Mouse (Mus musculus) adrenal gland, postnatal 4 days (tissue): Measurements from ENCODE around the gene Wdr20. TPM values are rescaled to one million over a fixed set of nuclear protein-coding genes. Genes with fewer than 3 reads are reported as not detected.
A peak's percentile ranks its signal among the peaks of the same experiment; 100 is the strongest.

ENCODE experiments used
- DNase-seq, 2 experiments: peaks; one replicate each; pipeline ENCODE4 v3.0.0; 2021 to 2022; ENCODE audit warnings: low spot score in 2 of 2, mixed read lengths in 2 of 2
- total RNA-seq, 2 experiments: library from RNA; stranded (reverse); gene quantifications; 2 replicates each; pipeline ENCODE4 v1.2.3; 2021

The Wdr20 gene
- total RNA-seq, 2 experiments from 2014 or later = 47.6 to 47.8 TPM

DNA sequence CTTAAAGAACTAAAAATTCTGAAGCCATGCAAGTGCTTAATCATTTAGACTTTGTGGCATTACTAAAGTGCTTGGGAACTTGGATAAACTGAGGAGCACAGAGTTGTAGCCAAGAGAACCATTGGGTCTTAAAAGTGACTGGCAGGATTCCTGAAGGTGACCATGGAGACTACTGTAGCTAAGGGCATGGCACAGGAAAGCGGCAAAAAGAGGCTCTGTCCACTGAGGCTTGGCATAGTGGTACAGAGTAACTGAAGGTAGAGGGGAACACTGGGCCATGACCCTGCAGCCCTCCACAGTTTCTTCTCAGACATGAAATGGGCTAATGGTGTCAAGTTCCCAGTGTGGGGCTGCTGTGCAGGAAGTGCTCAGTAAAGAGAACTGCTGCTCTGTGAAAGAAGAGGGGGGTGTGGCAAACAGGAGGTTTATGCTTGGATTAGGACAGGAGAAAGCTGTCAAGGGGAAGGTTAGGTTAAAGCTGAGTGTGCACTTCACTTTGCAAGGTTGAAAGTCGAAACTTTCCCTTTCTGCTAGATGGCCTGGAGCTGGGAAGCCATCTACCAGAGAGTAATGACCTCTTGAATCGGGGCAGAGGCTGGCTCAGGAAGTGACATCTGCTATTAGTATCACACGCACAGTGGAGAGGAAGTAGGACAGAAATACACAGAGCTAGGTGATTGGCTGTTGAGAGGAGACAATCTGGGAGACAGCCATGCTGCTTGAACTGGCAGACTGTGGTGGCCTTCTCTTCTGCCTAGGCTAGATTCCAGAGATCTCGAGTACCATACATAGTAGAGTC, 38.1 kb downstream of the Wdr20 start:
- no peak for DNase-seq

DNA sequence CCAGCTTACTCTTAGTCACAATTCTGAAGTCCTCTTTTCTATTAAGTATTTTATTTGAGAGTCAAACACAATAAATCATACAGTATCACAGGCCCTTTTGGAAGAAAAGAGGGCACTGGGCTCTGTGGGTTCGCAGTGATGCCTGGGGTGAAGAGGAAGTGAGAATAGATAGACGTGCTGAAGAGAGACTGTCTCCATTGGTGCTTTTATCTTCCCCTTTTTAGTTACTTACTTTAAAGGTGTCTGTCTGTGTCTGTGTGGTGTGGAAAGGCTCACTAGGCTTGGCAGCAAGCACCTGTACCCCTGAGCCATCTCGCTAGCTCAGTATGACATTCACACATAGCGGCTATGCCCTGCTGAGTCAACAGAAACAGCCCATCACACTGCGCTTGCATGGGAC, 40.1 kb downstream of the Wdr20 start:
- DNase-seq = no peak

DNA sequence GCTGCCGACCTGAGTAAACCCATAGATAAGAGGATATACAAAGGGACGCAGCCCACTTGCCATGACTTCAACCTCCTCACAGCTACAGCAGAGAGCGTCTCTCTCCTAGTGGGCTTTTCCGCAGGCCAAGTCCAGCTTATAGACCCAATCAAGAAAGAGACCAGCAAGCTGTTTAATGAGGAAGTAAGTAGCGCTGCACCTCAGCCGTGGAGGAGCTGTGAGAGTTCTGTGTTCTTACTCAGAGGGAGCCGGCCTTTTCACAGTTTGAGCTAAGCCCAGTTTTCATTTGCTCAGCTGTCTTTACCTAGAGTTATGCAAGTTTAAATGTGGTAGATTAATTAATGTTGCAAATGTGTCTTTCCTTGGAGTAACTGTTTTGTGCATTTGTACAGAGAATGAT, 41.6 kb downstream of the Wdr20 start:
- DNase-seq = no peak

DNA sequence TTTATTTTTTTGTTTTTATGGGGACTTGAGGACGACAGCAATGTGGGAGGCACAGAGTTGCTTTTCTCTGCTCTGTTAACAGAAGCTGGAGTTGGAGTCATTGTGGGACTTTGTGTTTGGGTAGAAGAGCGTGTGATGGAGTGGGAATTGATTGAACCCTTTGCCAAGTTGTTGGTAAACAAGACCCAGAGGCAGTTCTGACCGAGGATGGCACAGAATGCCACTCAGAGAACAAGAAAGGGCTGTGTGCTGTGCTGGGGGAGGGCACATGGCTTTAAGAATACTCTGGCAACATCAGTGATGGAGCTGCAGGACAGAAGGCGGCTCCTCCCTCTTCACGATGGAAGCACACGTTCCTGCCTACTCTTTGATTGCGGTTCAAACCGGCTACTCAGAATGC, 43.4 kb downstream of the Wdr20 start:
- DNase-seq = no peak

DNA sequence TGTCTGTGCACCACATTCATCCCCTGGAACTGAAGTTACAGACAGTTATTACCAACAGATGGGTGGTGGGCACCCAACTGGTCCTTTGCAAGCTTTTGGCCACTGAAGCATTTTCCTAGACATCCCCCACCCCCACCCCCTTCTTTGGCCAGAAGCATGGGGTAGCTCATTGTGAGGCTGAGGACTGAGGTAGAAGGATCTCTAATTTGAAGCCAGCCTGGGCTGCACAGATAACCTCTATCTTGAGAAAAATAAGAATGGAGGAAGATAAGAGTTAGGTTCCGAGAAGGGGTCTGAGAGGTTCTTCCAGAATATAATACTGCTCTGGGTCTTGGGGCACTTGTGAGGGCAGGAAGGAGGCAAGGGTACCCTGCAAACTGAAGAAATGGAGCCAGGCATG, 44.5 kb downstream of the Wdr20 start:
- no peak for DNase-seq

DNA sequence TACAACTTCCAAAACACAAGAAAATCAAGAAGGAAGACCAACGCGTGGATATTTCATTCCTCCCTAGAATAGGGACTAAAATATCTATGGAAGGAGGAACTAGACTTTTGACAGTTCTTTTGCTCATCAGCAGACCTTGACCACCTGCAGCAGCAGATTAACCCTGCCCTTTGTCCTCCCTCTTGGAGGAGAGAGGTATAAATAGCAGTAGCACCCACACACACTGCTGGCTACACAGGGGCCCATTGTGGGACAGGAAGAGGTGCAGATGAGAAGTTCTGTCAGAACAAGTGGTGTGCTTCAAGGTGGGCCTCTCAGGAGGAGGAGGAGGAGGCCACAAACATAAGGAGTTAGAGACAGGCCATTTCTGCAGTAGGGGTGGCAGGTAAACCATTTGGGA, 46.5 kb downstream of the Wdr20 start:
- DNase-seq = no peak

DNA sequence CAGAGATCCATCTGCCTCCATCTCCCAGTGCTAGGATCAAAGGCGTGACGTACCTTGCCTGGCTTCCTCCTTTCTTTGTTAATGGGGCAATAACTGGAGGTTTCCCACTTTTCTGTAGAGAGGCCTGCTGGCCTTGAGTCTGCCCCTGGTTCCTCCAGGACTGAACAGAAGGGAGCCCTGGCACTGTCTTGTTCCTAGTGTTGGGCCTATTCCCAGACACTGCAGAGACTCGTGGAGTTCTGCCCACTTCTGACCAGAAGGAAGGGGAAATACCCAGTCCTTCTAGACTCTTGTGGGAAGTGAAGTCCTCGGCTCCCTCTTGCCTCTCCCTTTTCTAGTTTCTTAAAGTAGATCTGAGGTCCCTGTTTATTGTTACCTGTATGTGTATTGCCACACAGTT, 48.5 kb downstream of the Wdr20 start:
- no peak for DNase-seq

DNA sequence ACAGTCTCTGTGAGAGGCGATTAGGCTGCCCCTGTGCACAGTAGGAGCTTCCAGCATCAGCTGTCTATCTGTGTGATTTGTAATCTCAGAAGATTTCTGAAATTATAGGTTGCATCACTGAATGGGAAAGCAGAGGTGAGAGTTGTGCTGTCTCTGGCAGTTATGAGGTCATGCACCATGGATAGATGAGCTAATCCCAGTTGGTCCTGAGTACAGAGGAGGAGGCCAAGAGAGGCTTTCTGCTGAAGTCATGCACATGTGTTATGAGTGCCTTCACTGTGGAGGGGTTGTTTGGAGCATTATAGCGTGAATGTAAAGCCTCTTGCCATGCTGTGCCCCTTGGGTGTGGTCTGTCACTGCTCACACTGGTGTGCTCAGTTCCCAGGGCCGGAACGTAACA, 52.8 kb downstream of the Wdr20 start:
- no peak for DNase-seq

DNA sequence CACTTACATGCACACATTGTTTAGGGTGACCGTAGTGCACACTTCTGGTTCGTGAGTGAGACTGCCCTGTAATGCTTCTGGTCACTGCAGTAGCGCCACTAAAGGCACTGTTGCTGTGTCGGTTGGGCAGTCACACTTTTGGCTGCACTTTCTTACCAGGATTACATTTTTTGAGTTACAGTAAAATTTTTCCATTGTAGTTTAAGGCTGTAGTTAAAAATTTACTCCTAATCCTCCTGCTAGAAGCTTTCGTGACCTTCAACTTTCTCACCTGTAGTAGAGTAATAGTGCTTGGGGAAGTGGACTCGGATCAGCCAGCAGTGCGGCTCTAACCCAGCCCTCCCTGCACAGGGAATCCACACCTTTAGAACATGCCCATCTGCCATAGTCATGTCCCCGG, 53.3 kb downstream of the Wdr20 start:
- DNase-seq = no peak

DNA sequence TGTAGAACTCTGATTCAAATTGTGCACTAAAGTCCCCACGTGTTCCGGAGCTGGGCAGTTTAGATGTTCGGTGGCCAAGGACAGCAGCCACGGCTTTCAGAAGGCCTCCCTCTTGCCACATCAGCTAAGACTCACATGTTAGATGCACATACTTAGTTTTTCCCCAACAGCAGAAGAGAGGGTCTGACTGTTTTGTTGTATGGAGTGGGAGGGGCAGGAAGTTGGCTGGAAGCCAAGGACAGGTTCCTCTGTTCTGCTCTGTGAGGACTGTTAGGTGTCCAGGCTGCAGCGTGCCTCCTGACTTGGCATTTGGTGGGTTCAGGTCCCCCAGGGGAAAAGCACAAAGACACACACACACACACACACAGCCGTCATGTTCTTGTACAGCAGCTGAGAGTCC, 57.3 kb downstream of the Wdr20 start:
- DNase-seq = no peak

DNA sequence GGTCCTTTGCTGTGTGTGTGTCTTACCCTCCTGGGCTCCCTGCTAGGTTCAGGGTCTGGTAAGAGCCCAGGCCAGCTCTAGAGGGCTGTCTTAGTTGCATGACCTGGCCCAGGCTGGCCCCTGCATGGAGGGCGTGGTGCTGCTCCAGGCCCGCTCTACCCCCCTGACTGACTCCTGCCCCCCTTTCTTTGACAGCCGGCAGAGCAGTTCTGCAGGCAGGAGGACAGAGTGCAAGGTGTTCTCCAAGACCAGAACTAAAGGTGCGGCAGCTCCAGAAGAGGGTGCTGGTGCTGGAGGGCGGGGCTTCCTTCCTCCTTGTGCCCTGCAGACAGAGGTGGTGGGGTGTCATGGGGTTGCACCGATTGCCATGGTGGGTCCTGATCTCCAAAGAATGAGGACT, 59.0 kb downstream of the Wdr20 start:
- DNase-seq = no peak

DNA sequence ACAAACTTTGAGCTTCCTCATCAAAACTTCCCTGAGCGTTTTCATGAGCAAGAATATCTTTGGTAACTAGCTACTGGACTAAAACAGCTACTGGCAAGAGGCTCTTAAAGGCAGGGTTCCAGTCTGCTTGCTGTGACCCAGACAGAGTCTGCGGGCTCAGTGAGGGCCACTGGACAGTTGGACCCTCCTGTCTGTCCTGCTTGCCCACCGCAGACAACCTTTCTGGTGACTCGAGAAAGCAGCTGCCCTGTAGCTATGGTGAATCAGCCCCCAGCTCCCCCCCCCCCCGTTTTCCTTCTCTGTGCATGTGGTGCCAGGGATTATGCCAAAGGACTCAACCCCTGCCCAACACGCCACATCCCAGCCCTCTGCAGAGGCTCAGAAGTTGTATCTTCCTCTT, 59.5 kb downstream of the Wdr20 start:
- DNase-seq = no peak

DNA sequence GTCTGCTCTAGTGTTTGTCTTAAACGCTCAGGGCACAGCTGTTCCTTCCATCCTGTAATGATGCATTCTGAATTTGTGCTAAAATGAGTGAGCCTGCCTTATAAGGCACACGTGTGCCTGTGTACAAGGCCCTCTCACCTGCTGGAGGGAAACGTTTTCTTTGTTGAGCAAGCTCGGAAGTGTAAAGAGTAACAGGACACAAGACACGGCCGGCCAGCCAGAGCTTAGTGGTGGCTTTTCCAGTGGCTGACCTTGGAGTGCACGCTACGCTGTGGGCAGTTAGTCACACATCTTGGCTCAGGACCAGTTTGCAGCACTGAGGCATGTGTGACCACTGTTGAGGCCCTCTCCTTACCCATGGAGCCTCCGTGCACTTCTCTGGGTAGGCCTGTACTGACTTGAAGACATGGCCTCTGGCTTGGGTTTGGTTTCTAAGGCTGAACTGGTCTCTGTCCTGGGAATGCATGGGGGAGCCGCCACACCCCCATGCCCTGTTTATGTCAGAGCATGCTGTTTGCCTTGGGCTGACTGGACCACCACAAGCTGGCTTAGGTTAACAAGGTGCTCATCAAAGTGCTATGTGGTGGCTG, 60.2 kb downstream of the Wdr20 start:
- DNase-seq = peak in 1 of 2 experiments; percentile 43

DNA sequence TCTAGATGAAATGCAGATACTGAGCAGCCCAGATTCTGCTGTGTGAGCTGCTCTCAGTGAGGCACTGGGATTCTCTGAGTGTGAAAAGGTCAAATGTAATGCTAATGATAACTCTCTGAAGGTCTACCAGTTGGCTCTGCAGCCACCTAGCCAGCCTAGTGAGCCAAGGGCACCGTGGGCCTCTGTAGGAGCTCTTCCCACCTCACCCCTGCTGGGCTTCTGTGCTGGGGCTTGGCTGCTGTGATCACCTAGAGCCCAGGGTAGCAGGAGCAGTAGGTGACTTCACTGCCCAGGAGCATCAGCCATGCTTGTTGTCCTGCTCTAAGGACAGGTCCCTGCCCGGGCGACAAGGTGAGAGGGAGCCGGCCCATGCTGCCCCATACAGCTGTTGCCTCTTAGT, 61.5 kb downstream of the Wdr20 start:
- DNase-seq = no peak

DNA sequence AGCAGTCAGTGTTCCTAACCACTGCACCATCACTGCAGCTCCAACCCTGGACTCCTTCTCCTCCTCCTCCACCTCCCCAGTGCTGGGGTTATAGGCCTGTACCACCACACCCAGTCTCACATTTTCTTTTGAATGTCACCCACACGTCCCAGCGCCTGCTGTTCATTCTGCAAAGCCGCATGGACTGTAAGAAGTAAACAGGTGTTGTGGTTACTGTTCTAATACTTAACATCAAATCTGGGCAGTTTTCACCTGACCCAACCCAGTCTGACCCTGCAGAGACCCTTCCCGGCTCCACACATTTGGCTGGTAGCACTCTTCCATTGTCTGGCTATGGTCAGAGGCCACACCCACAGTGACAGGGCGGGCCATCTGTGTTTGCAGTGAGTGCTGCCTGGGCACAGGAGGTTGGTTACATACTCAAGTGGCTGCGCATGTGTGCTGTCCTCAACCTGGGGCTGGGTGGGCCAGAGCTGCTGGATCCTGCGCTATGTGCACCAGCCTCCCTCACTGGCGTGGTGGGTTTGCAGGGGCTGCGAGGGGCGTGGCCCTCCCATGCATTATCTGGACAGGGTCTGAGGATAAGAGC, 64.2 kb downstream of the Wdr20 start:
- DNase-seq = no peak

DNA sequence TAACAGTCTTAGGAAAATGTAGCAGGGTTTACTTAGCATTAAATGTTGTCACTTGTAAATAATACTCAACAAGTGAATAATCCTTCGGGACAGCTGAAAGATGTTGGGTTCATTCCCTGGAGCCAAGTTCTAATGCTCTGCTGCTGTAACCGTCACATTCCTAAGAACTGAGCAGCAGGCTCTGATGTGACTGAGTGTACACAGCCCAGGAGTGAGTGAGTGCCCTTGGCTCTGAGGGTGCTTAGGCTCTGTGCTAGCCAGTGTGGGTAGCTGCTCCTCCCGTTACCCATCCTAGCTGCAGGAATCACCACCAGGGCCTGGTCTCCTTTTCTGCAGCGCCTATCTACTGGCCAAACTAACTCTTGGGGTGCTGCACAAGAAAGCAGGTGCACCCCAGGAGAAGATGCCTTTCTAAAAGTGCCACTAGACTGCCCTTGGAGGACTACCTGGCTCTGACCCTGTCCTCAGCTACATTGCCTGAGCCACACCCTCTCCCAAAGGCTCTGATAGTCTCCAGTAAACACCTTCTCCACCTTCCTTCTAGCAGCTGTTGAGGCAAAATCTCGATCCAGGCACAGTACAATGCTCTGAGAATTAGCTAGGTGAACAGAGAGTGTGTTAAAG, 65.0 kb downstream of the Wdr20 start:
- no peak for DNase-seq

DNA sequence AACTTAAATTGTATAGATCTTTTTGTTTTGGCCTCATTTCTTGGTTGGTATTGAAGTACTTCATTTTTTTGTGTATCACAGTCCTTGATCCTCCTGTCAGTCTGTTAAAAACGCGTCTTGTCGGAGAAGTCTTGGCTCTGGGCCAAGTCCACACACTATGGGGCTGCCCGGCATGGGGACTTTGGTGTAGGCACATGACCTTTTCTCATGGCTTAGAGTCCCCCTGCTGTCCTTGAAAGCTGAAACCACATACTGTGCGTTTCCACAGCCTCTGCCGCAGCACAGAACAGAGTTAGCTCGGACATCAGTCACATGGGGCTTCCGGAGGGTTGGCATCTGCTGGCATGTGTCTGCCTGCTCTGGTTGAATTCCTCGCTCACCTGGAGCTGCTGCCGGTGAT, 66.5 kb downstream of the Wdr20 start:
- DNase-seq = peak in 1 of 2 experiments; percentile 27

DNA sequence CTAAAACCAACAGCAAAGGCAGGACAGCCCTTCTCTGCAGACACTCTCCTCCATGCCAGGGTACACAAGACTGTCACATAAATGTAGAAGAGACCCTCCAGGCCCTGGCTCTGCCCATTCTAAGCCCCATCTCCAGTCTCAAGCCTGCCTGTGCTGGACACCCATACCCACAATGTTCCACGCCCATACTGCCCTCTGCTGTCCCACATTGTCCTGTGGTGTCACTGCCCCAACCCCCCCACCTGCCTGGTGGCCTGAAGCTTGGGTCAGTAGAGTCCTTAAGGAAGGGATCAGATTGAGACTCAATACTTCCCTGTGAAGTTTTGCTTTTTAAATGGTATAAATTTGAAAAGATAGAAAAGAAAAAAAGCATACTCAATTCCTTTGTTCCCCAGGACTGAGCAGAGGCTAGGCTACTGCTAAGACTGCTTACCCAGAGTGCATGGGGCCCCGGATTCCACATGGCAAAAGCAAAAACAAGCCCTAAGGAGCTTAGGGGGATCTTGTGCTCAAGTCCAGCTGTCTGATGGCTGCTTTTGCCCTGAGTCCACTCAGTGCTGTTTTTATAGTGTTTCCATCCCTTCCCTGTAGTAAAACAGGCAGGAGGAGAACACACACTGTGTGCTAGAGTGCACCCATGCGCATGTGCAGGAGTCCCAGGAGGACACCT, 68.7 kb downstream of the Wdr20 start:
- DNase-seq = no peak

DNA sequence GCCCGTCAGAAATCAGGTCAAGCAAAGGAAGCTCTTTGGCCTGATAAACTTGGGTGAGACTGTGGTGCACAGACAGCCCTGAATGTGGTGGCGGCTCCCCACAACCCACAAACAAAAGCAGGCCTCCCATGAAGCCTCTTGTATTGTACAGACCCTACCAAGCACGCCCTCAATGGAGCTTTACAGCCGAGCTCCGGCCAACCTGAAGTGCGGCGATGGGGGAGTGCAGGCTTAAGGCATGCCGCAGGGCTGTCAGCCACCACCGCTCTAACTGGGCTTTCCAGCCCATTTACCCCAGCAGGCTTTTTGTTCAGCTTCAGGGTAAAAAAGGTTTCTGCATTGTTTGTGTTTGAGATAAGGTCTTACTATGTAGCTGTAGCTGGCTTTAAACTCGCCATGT, 70.7 kb downstream of the Wdr20 start:
- DNase-seq = no peak

DNA sequence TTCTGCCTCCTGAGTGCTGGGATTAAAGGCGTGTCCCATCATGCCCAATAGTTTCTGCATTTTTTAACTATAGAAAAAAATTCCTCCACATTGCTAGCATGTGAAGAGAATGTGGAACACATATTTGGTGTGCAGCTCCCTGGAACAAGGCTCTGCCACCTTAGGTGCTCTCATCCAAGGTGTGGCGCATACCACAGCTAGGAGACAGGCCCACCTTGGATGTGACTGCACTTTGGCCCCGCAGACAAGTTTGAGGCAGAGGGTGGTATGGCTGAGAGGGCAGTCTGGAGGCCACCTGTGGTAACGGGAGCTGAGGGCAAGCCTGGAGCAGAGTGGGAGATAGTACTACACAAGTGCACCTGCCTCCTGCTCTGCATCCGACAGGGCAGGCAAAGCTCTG, 71.1 kb downstream of the Wdr20 start:
- no peak for DNase-seq

DNA sequence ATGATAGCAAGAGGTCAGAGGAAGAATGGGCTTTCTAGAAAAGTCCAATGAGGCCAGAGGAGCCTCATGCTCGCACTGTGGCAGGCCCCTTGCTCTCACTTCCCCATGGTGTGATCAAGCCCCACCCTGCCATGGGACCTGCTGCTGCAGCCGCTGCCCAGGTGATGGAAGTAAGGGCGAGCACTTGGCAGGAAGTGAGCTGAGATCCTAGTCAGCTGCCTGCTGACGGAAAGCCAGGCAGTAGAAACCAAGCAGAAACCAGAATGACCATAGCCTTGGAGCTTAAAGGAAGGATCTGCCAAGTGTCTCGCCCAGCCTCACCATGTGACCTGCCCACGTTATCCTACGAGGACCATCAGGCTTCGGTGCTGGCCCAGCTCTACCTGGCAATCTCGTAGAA, 75.4 kb downstream of the Wdr20 start:
- DNase-seq = no peak

DNA sequence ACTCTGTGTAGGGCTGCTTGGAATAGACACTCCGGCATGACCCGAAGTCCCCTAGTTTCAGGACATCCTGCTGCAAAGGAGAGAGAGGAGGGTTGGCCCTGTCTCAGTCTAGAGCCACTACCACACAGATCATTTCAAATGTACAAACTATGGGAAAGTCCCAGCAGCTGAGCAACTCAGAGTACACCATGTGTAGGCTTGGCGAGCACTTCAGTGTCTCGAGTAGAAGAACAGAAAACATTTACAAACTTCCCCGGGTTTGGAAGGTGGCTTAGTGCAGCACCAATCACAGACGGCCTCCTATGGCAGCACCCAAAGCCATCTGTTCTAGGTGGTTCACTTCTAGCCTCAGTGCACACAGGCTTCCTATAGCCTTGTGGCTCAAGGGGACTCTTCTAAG, 75.9 kb downstream of the Wdr20 start:
- DNase-seq = no peak
